Mouse (Mus musculus) frontal cortex, adult (tissue): ENCODE measurements at regions not wholly inside any gene's neighbourhood (a gene's known extent, or its start where the extent isn't known, plus 50 kb on each side); places are given as distances from the start of the nearest gene placed in this dataset.
"Not testable (repeated sequence)": the region's sequence is repeated elsewhere in the genome, so short reads cannot be mapped to it uniquely, and the experiment has no call there.

ENCODE experiments used
- ATAC-seq: cut with Nextera tagmentation; 2 replicates; pipeline ENCODE4 v1.9.2; 2017; ENCODE audit warnings: mild to moderate bottlenecking, moderate library complexity, mixed read lengths; ENCODE audit not compliant: low TSS enrichment

- ATAC-seq, result no peak
Observed at GRCm38 (mm10) chr6:140816359-140816758, 87.3 kb downstream of the Gm11077 start.

DNA sequence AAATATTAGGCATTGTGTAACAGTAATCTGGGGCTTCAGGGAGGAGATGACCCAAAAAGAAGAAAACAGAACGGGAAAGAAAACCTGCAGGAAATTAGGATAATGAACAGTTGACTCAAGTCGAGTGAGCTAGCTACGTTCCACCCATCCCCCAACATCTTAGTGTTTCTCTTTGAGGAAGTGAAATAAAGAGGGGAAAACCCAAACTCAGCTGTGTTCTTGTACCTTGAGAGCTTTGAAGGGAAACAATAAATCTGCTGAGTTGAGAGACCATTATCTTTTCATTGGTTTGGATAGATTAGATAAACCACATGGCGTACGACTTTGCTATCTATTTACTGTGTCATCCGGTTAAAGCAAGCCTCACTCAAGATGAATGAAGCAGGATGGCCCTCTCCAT lies 87.7 kb downstream of the Gm11077 start:
- ATAC-seq, result no peak

- ATAC-seq, result no peak
Observed at GRCm38 (mm10) chr6:140819451-140819878, 90.4 kb downstream of the Gm11077 start.

GRCm38 (mm10) chr6:140826522-140826921 lies 97.4 kb downstream of the Gm11077 start:
- no peak for ATAC-seq

- no peak for ATAC-seq
Observed at GRCm38 (mm10) chr6:140827651-140828050, 98.6 kb downstream of the Gm11077 start.

- no peak for ATAC-seq
Observed at GRCm38 (mm10) chr6:140843292-140843991, 114.4 kb downstream of the Gm11077 start.

DNA sequence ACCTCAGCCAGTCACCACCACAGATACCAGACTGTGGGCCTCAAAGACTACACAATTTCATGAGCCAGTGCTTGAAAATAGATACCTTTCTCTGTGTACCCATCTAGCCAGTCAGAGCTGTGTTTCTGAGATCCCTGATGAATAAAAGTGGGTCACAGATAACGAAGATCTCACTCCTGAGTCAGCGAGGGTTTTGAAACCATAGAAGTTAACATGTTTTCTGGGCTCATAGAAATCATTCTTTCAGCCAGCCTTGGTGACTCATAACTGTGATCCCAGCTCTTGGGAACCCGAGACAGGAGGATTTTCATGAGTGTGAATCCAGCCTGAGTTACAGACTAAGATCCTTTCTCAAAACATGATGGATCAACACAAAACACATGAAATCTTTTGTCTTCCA lies 118.1 kb downstream of the Gm11077 start:
- peak; percentile 88 for ATAC-seq

- ATAC-seq, result peak; percentile 91
Observed at GRCm38 (mm10) chr6:140852420-140852819, 123.3 kb downstream of the Gm11077 start.

DNA sequence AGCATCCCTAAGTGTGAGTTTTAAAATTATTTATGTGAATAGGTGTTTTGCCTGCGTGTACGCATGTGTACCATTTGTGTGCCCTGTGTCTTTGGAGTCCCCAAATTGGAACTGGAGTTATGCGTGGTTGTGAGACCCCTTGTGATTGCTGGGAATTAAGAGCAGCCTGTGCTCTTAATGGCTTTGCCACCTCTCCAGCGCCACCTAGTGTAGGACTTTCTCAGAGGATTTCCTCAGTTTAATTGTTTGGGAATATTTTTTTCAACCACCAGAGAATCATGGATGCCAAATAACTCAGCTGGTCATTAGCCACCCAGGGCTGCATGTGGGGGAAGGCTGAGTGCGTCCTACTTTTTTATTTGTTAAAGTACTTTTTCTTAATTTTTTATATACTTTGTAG lies 124.4 kb downstream of the Gm11077 start:
- ATAC-seq, result no peak

GRCm38 (mm10) chr6:140854691-140855090 lies 125.6 kb downstream of the Gm11077 start:
- no peak for ATAC-seq

- no peak for ATAC-seq
Observed at GRCm38 (mm10) chr6:140856468-140857117, 127.5 kb downstream of the Gm11077 start.

DNA sequence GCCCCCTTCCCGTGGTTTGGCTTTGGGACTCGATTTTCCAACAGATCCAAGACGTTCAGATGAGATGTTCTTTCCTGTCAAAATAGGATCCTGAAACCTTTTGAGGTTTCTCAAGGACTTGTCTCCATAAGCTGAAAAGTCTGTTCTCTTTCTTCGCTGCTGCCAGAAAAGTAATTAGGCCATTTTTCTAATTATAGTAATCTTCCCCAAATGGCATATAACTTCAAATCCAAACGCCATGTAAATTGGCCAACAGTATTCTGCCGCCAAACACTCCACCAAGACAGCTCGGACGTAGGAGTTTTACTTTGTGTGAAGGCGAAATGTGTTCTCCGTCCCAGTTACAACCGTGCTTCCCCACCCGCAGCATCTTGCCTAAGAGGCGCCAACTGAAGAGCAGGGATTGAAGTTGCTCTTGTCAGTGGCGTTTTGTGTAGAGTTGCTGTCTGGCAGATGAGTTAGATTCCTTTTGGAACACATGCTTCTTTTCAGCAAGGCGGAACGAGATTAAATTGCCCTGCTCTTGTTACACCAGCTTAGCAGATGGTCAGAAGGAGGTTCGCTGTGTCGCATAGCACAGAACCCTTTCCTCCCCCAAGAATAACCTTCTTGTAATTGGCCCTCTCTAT lies 128.1 kb downstream of the Gm11077 start:
- peak; percentile 96 for ATAC-seq

DNA sequence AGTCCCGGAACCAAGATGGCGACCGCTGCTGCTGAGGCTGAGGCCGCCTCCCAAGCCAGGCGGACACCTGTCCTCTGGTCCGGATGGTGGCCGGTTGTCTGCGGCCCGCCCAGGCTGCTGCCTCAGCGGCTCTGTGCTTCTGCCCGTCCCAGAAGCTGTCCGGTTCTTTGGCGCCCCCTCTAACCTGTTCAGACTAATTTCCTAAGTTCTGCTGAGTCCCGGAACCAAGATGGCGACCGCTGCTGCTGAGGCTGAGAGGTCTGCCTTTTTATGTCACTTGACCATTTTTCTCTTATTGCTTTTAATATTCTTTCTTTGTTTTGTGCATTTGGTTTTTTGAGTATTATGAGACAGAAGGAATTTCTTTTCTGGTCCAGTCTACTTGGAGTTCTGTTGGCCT lies 140.4 kb downstream of the Gm11077 start:
- not testable (repeated sequence) for ATAC-seq

DNA sequence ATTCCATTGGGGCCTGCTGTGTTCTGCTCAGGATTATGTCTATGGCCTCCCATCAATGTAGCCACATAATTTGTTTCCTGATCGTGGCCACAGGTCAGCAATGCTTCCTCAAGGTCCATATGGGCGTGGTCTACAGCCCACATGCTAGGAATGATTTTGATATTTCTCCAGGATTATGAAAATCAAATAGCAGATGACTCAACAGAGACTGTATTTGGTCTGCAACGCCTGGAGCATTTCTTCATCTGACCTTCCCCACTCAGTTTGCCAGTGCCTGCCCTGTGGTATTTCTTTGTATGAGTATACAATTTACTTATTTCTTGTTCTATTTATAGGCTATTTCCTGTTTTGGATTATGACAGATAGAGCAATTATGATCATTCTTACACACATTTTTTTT lies 145.7 kb downstream of the Gm11077 start:
- ATAC-seq, result no peak

GRCm38 (mm10) chr6:140883651-140884050 lies 154.6 kb downstream of the Gm11077 start:
- peak; percentile 73 for ATAC-seq

- 0 out of 2 replicates have a peak, but pooled peaks have one; percentile 13 for ATAC-seq
Observed at GRCm38 (mm10) chr6:140888610-140889009, 159.5 kb downstream of the Gm11077 start.

DNA sequence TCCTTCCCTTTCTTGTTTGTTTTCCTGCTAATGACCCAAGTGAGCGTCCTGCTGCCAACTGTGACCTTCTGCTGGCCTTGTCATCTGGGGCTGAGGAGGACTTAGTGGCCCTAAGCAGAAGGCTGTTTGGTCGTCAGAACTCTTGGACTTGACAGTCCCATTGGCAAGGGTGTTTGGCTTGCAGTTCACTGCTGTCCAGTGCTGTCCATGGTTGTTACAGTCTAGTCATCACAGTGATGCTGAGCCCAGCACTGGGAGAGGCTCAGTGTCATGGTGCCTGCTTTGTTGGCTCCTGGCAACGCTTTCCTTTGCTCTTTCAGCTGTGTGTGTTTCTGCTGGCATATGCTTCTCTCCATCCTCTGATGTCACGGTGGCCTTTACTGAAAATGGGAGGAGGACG lies 161.0 kb downstream of the Gm11077 start:
- ATAC-seq, result peak; percentile 20; the same call in 1 of the 2 replicates

DNA sequence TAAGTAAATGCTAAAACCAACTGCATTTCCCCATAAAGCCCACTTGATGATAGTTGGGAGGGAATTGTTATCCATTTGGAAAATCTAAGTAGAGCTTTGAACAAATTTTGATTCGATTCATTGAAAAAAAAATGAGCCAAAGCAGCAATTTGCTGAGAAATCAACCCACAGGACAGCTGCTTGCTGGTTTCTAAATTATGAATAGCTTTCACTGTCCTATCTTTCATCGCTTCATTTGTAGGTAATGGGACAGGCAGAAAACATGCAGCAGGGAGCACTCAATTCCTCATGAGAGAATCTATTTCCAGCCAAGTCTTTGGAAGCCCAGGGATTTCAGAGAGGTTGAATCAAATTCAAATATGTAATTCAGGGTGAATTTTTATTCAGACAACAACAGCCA lies 161.5 kb downstream of the Gm11077 start:
- peak; percentile 74 for ATAC-seq

GRCm38 (mm10) chr6:140894467-140894866 lies 165.4 kb downstream of the Gm11077 start:
- no peak for ATAC-seq

DNA sequence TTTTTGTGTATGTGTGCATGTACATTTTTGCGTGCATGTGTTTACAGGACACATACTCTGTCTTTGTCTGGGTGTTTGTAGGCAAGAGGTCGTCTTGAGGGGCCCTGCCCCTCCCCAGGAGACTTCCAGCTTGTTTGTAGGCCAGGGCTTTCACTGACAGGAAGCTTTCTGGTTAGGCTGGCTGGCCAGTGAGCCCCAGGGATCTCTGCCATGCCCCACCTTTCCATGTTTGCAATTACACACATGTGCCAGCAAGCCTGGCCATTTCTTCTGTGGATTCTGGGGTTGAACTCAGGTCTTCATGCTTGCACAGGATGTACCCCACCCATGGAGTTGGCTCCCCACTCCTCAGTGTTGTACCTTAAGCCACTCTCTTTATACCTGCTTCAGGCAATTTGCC lies 166.4 kb downstream of the Gm11077 start:
- no peak for ATAC-seq

- ATAC-seq, result no peak
Observed at GRCm38 (mm10) chr6:140897111-140897510, 168.0 kb downstream of the Gm11077 start.

DNA sequence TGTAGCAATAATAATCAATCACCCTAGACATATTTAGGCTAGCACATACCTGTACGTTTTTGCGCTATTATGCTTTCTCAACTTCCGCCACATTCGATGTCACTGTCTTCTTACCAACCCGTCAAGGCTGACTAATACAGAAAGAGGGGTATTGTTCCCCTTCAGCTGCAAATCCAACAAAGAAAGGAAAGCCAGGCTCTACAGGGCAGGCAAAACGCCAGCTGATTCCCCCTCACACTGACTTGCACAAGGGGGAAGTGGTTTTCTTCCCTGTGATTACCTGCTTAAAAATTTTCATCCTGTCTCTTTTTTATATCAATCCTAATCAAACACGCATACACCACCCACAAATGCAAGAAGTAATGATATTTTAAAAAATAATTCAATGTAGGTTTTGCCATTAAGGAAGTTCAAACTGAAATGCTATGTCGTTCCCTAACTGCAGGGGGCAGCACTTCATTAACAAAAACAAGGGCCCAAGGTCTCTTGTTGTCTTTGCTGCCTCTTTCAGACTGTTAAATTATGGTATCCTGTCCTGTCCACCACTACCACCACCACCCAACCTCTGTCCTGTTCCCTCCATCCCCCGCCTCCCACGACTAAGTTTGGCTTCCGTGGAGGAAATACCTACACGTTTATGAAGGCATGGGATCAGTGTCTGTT lies 195.4 kb downstream of the Gm11077 start:
- peak; percentile 64 for ATAC-seq
